Mouse (Mus musculus): ENCODE measurements around the gene Hspb6. TPM values are rescaled to one million over a fixed set of nuclear protein-coding genes. Genes with fewer than 3 reads are reported as not detected.

The Hspb6 gene
- polyA plus RNA-seq, 1 experiment, result 74.3 TPM

DNA sequence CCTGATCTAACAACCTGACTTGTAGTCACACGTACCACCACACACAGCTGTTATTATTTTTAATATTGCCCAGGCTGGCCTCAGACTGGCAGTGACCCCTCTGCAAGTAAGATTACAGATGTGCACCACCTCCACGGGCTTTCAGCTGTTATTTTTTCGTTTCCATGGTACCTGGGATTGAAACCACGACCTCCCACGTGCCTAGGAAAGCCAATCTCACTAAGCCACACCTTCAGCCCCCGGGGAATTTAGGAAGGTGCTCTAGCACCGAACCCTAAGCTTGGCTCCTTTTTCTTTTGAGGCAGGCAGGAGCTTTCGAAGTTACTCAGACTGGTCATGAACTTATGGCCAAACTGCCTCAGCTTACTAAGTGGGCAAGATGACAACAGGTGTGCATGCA lies 52.4 kb downstream of the Hspb6 start:
- Histone ChIP-seq H3K27me3 (ENCODE audit: control insufficient read depth, insufficient read depth, low read length) (no peaks in the 10 kb centered on the region), H3K4me3 (ENCODE audit: control insufficient read depth, low read depth, low read length) (no peak overlapping the region), H3K27ac (ENCODE audit: control insufficient read depth, insufficient read depth, low read depth, low read length) (no peak overlapping the region), H3K4me1 (ENCODE audit: control insufficient read depth, insufficient read depth, low read length) (peaks cover 14% of the 10 kb centered on the region), H3K36me3 (ENCODE audit: control insufficient read depth, insufficient read depth, low read length) (no peaks in the 10 kb centered on the region)
- TF ChIP-seq POLR2A (IDR thresholded peaks at IDR 0.05; ENCODE audit: control insufficient read depth, low read depth, low read length) (no peak), CTCF (IDR thresholded peaks at IDR 0.05; ENCODE audit: control insufficient read depth, insufficient read depth, insufficient replicate concordance, low read depth, low read length) (no peak)

DNA sequence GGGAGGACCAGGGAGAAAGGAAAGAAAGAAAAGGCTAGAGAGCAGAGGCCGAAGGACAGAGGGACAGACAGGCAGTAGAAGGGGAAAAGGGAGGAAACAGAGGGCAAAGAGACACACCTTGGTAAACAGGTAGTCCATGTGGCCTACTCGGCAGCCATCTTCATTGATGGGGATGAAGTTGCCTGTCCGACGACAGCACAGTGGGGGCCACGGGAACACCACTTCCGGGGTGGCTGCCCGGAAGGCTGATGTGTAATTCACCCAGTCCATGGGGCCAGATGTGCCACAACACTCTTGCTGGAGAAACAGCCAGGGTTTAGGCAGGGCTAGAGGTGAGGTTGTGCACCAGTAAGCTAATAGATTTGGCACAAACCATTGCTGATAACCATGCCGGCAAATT lies 53.0 kb downstream of the Hspb6 start:
- Histone ChIP-seq H3K4me3 (ENCODE audit: control insufficient read depth, low read depth, low read length) (no peak overlapping the region), H3K27me3 (ENCODE audit: control insufficient read depth, insufficient read depth, low read length) (no peaks in the 10 kb centered on the region), H3K27ac (ENCODE audit: control insufficient read depth, insufficient read depth, low read depth, low read length) (no peak overlapping the region), H3K4me1 (ENCODE audit: control insufficient read depth, insufficient read depth, low read length) (peaks cover 8% of the 10 kb centered on the region), H3K36me3 (ENCODE audit: control insufficient read depth, insufficient read depth, low read length) (no peaks in the 10 kb centered on the region)
- TF ChIP-seq POLR2A (IDR thresholded peaks at IDR 0.05; ENCODE audit: control insufficient read depth, low read depth, low read length) (no peak), CTCF (IDR thresholded peaks at IDR 0.05; ENCODE audit: control insufficient read depth, insufficient read depth, insufficient replicate concordance, low read depth, low read length) (no peak)

Other genes starting within 250 kb of the Hspb6 start
- gene Alkbh6, start 243.5 kb upstream of the Hspb6 start, polyA plus RNA-seq (2012; rRNA removed), result 36.5 and 38.0 TPM in 2 replicates
- 7.4 and 9.6 TPM in 2 replicates for gene Syne4, start 237.4 kb upstream of the Hspb6 start, polyA plus RNA-seq (2012; rRNA removed)
- gene E130208F15Rik, start 230.4 kb upstream of the Hspb6 start, polyA plus RNA-seq (2012; rRNA removed), result 0.18 and 0.28 TPM in 2 replicates
- gene Sdhaf1, start 228.3 kb upstream of the Hspb6 start, polyA plus RNA-seq (2012; rRNA removed), result 6.1 and 6.5 TPM in 2 replicates
- 0.27 and 0.35 TPM in 2 replicates for gene Lrfn3, start 189.4 kb upstream of the Hspb6 start, polyA plus RNA-seq (2012; rRNA removed)
- gene Tyrobp, start 138.4 kb upstream of the Hspb6 start, polyA plus RNA-seq (2012; rRNA removed), result 7.0 and 9.1 TPM in 2 replicates
- gene Hcst, start 132.3 kb upstream of the Hspb6 start, polyA plus RNA-seq (2012; rRNA removed), result 0.93 TPM in 1 of 2 replicates, not detected in the other
- gene Nfkbid, start 130.4 kb upstream of the Hspb6 start, polyA plus RNA-seq (2012; rRNA removed), result 0.36 and 0.52 TPM in 2 replicates
- gene Aplp1, start 106.6 kb upstream of the Hspb6 start, polyA plus RNA-seq (2012; rRNA removed), result 15.1 and 15.6 TPM in 2 replicates
- 0.31 TPM in 1 of 2 replicates, not detected in the other for gene Kirrel2, start 94.5 kb upstream of the Hspb6 start, polyA plus RNA-seq (2012; rRNA removed)
- 0.07 and 0.12 TPM in 2 replicates for gene Nphs1, start 93.9 kb upstream of the Hspb6 start, polyA plus RNA-seq (2012; rRNA removed)
- 0.10 TPM in 1 of 2 replicates, not detected in the other for gene Prodh2, start 58.6 kb upstream of the Hspb6 start, polyA plus RNA-seq (2012; rRNA removed)
- gene Arhgap33, start 17.1 kb upstream of the Hspb6 start, polyA plus RNA-seq (2012; rRNA removed), result 136 TPM in 2 replicates
- 33.9 and 37.5 TPM in 2 replicates for gene Proser3, start 121 bp downstream of the Hspb6 start, polyA plus RNA-seq (2012; rRNA removed)
- 39.9 and 47.0 TPM in 2 replicates for gene Lin37, start 7.7 kb downstream of the Hspb6 start, polyA plus RNA-seq (2012; rRNA removed)
- 51.9 and 52.2 TPM in 2 replicates for gene U2af1l4, start 11.1 kb downstream of the Hspb6 start, polyA plus RNA-seq (2012; rRNA removed)
- gene Gm49396, start 11.2 kb downstream of the Hspb6 start, polyA plus RNA-seq (2012; rRNA removed), result 0.58 and 0.80 TPM in 2 replicates
- 147 and 167 TPM in 2 replicates for gene Psenen, start 11.4 kb downstream of the Hspb6 start, polyA plus RNA-seq (2012; rRNA removed)
- gene Igflr1, start 13.2 kb downstream of the Hspb6 start, polyA plus RNA-seq (2012; rRNA removed), result 0.80 and 1.0 TPM in 2 replicates
- gene Kmt2b, start 36.5 kb downstream of the Hspb6 start, polyA plus RNA-seq (2012; rRNA removed), result 56.1 and 61.0 TPM in 2 replicates
- gene Zbtb32, start 46.7 kb downstream of the Hspb6 start, polyA plus RNA-seq (2012; rRNA removed), result 180 and 203 TPM in 2 replicates
- gene Upk1a, start 60.7 kb downstream of the Hspb6 start, polyA plus RNA-seq (2012; rRNA removed), result 6.5 TPM in 2 replicates
- 51.8 and 74.9 TPM in 2 replicates for gene Cox6b1, start 74.0 kb downstream of the Hspb6 start, polyA plus RNA-seq (2012; rRNA removed)
- 7.9 and 8.4 TPM in 2 replicates for gene Etv2, start 83.7 kb downstream of the Hspb6 start, polyA plus RNA-seq (2012; rRNA removed)
- 27.1 and 33.0 TPM in 2 replicates for gene Rbm42, start 98.1 kb downstream of the Hspb6 start, polyA plus RNA-seq (2012; rRNA removed)
- 21.1 and 22.4 TPM in 2 replicates for gene Haus5, start 112.8 kb downstream of the Hspb6 start, polyA plus RNA-seq (2012; rRNA removed)
- 142 and 177 TPM in 2 replicates for gene Pmis2, start 119.4 kb downstream of the Hspb6 start, polyA plus RNA-seq (2012; rRNA removed)
- 88.8 and 103 TPM in 2 replicates for gene 2200002J24Rik, start 146.7 kb downstream of the Hspb6 start, polyA plus RNA-seq (2012; rRNA removed)
- 2.7 TPM in 2 replicates for gene Atp4a, start 160.0 kb downstream of the Hspb6 start, polyA plus RNA-seq (2012; rRNA removed)
- gene Tmem147, start 177.4 kb downstream of the Hspb6 start, polyA plus RNA-seq (2012; rRNA removed), result 161 and 171 TPM in 2 replicates
- gene Gapdhs, start 191.5 kb downstream of the Hspb6 start, polyA plus RNA-seq (2012; rRNA removed), result 4,298 and 4,420 TPM in 2 replicates
- 4.6 and 4.7 TPM in 2 replicates for gene Sbsn, start 199.3 kb downstream of the Hspb6 start, polyA plus RNA-seq (2012; rRNA removed)
- gene Dmkn, start 211.6 kb downstream of the Hspb6 start, polyA plus RNA-seq (2012; rRNA removed), result 7.1 and 9.2 TPM in 2 replicates
- 0.41 TPM in 1 of 2 replicates, not detected in the other for gene Krtdap, start 235.7 kb downstream of the Hspb6 start, polyA plus RNA-seq (2012; rRNA removed)

Data from testis, adult 2 months (tissue).